Mouse (Mus musculus) hindbrain, embryonic 13.5 days (tissue): ENCODE results near the gene Igfbp2. TPM values are rescaled to one million over a fixed set of nuclear protein-coding genes. Genes with fewer than 3 reads are reported as not detected.

ENCODE experiments used
- ATAC-seq: fragments of 200-750 bp; cut with Nextera tagmentation; 2 replicates; pipeline ENCODE4 v1.8.0; 2017; ENCODE audit warnings: moderate TSS enrichment; ENCODE audit not compliant: low FRiP score
- H3K27ac ChIP-seq: fragments of 300-500 bp; sonication (generic); 2 replicates; pipeline ENCODE4 v1.5.1; 2015; ENCODE audit warnings: inconsistent platforms, mild to moderate bottlenecking, moderate library complexity
- H3K27me3 ChIP-seq: fragments of 300-500 bp; sonication (generic); 2 replicates; pipeline ENCODE4 v1.6.1; 2015; ENCODE audit warnings: mild to moderate bottlenecking, inconsistent platforms
- H3K36me3 ChIP-seq: fragments of 300-500 bp; sonication (generic); 2 replicates; pipeline ENCODE4 v1.6.1; 2015; ENCODE audit warnings: mild to moderate bottlenecking, inconsistent platforms
- H3K4me1 ChIP-seq: fragments of 300-500 bp; sonication (generic); replicated peaks from 2 replicates; pipeline ENCODE4 v1.6.1; 2015; ENCODE audit warnings: inconsistent platforms
- H3K4me2 ChIP-seq: fragments of 300-500 bp; sonication (generic); 2 replicates; pipeline ENCODE4 v1.6.1; 2015; ENCODE audit warnings: inconsistent platforms, mild to moderate bottlenecking, moderate library complexity
- H3K4me3 ChIP-seq: fragments of 300-500 bp; sonication (generic); 2 replicates; pipeline ENCODE4 v1.5.1; 2015; ENCODE audit warnings: mild to moderate bottlenecking, inconsistent platforms
- H3K9ac ChIP-seq: fragments of 300-500 bp; sonication (generic); 2 replicates; pipeline ENCODE4 v1.6.1; 2015; ENCODE audit warnings: mild to moderate bottlenecking, inconsistent platforms
- H3K9me3 ChIP-seq: fragments of 300-500 bp; sonication (generic); 2 replicates; pipeline ENCODE4 v1.6.1; 2016; ENCODE audit warnings: inconsistent platforms
- WGBS: fragments of 180-500 bp; shearing (Covaris S2); methylation state at CpG from one replicate; pipeline ENCODE4 v1.1.7; 2015; 5-methylcytosine and 5-hydroxymethylcytosine counted together
- polyA plus RNA-seq: library from polyadenylated mRNA; unstranded; fragments of >200 nt; fragmentation: Nextera tagmentation; extraction: Ambion mirVana; gene quantifications from 2 replicates; pipeline ENCODE4 v1.2.1, GENCODE M21; 2015

Gene Igfbp2
- polyA plus RNA-seq, 1 experiment from 2014 or later, result 465 TPM

GRCm38 (mm10) chr1:72839356-72839755 lies 15.1 kb downstream of the Igfbp2 start:
- Histone ChIP-seq H3K9ac (no peak overlapping the region), H3K27ac (no peak overlapping the region), H3K9me3 (no peaks in the 10 kb centered on the region), H3K36me3 (peaks cover 16% of the 10 kb centered on the region), H3K4me3 (no peak overlapping the region), H3K4me1 (peaks cover 4% of the 10 kb centered on the region; the same call in 1 of the 2 replicates), H3K4me2 (no peak overlapping the region), H3K27me3 (no peaks in the 10 kb centered on the region)
- 80% methylated on average over 8 of the region's 8 CpGs for WGBS
- no peak for ATAC-seq

GRCm38 (mm10) chr1:72839791-72840190 lies 15.5 kb downstream of the Igfbp2 start:
- Histone ChIP-seq H3K36me3 (peaks cover 16% of the 10 kb centered on the region), H3K9me3 (no peaks in the 10 kb centered on the region), H3K4me3 (no peak overlapping the region), H3K4me2 (no peak overlapping the region), H3K9ac (no peak overlapping the region), H3K4me1 (peaks cover 4% of the 10 kb centered on the region; the same call in 1 of the 2 replicates), H3K27me3 (no peaks in the 10 kb centered on the region), H3K27ac (no peak overlapping the region)
- no peak for ATAC-seq
- WGBS, result 86% methylated on average over 7 of the region's 7 CpGs

GRCm38 (mm10) chr1:72842666-72843459 lies 18.6 kb downstream of the Igfbp2 start:
- no peaks in the 10 kb centered on the region for H3K4me1 ChIP-seq
- H3K9ac ChIP-seq, result no peak overlapping the region
- H3K36me3 ChIP-seq, result peaks cover 5% of the 10 kb centered on the region
- H3K9me3 ChIP-seq, result no peaks in the 10 kb centered on the region
- H3K27ac ChIP-seq, result no peak overlapping the region
- no peak overlapping the region for H3K4me3 ChIP-seq
- no peak overlapping the region for H3K4me2 ChIP-seq
- no peak for ATAC-seq
- WGBS, result 89% methylated on average over 18 of the region's 18 CpGs
- no peaks in the 10 kb centered on the region for H3K27me3 ChIP-seq

GRCm38 (mm10) chr1:72844675-72845074 lies 20.4 kb downstream of the Igfbp2 start:
- peaks cover 19% of the 10 kb centered on the region for H3K36me3 ChIP-seq
- H3K9me3 ChIP-seq, result no peaks in the 10 kb centered on the region
- ATAC-seq, result no peak
- H3K9ac ChIP-seq, result no peak overlapping the region
- 96% methylated on average over 6 of the region's 6 CpGs for WGBS
- no peak overlapping the region for H3K27ac ChIP-seq
- H3K4me1 ChIP-seq, result no peaks in the 10 kb centered on the region
- no peaks in the 10 kb centered on the region for H3K27me3 ChIP-seq
- no peak overlapping the region for H3K4me2 ChIP-seq
- H3K4me3 ChIP-seq, result no peak overlapping the region

- peaks cover 44% of the 10 kb centered on the region for H3K36me3 ChIP-seq
- ATAC-seq, result no peak
Observed at GRCm38 (mm10) chr1:72847849-72848380, 23.6 kb downstream of the Igfbp2 start.

GRCm38 (mm10) chr1:72849037-72849436 lies 24.7 kb downstream of the Igfbp2 start:
- Histone ChIP-seq H3K9ac (no peak overlapping the region), H3K4me3 (no peak overlapping the region), H3K4me2 (no peak overlapping the region), H3K4me1 (peaks cover 3% of the 10 kb centered on the region; the same call in 1 of the 2 replicates), H3K9me3 (no peaks in the 10 kb centered on the region), H3K27me3 (no peaks in the 10 kb centered on the region), H3K36me3 (peaks cover 43% of the 10 kb centered on the region), H3K27ac (no peak overlapping the region)
- 93% methylated on average over 8 of the region's 8 CpGs for WGBS
- no peak for ATAC-seq

More at GRCm38 (mm10) chr1:72847849-72848380, 23.6 kb downstream of the Igfbp2 start:
- Histone ChIP-seq H3K4me2 (no peak overlapping the region), H3K4me1 (no peaks in the 10 kb centered on the region), H3K4me3 (no peak overlapping the region), H3K27me3 (no peaks in the 10 kb centered on the region), H3K9ac (no peak overlapping the region), H3K9me3 (no peaks in the 10 kb centered on the region), H3K27ac (no peak overlapping the region)
- 92% methylated on average over 4 of the region's 4 CpGs for WGBS

- no peaks in the 10 kb centered on the region for H3K27me3 ChIP-seq
- H3K4me2 ChIP-seq, result no peak overlapping the region
- no peak overlapping the region for H3K9ac ChIP-seq
- 90% methylated on average over 1 of the region's 1 CpGs for WGBS
- peaks cover 38% of the 10 kb centered on the region for H3K36me3 ChIP-seq
- H3K27ac ChIP-seq, result no peak overlapping the region
- peaks cover 17% of the 10 kb centered on the region for H3K4me1 ChIP-seq
- no peak overlapping the region for H3K4me3 ChIP-seq
- no peak for ATAC-seq
- no peaks in the 10 kb centered on the region for H3K9me3 ChIP-seq
Observed at GRCm38 (mm10) chr1:72853759-72854158, 29.5 kb downstream of the Igfbp2 start.

- Histone ChIP-seq H3K36me3 (peaks cover 33% of the 10 kb centered on the region), H3K9me3 (no peaks in the 10 kb centered on the region), H3K9ac (peak overlapping the region; percentile 30; the same call in 1 of the 2 replicates), H3K4me1 (peaks cover 24% of the 10 kb centered on the region), H3K27me3 (no peaks in the 10 kb centered on the region), H3K27ac (no peak overlapping the region), H3K4me3 (no peak overlapping the region), H3K4me2 (no peak overlapping the region)
- 0 out of 2 replicates have a peak, but pooled peaks have one; percentile 44 for ATAC-seq
- 42% methylated on average over 10 of the region's 10 CpGs for WGBS
Observed at GRCm38 (mm10) chr1:72854337-72855237, 30.3 kb downstream of the Igfbp2 start.

- no peak overlapping the region for H3K27ac ChIP-seq
- H3K4me2 ChIP-seq, result no peak overlapping the region
- no peaks in the 10 kb centered on the region for H3K27me3 ChIP-seq
- no peak for ATAC-seq
- no peaks in the 10 kb centered on the region for H3K9me3 ChIP-seq
- H3K36me3 ChIP-seq, result peaks cover 30% of the 10 kb centered on the region
- peaks cover 24% of the 10 kb centered on the region for H3K4me1 ChIP-seq
- WGBS, result 90% methylated on average over 10 of the region's 10 CpGs
- no peak overlapping the region for H3K9ac ChIP-seq
- no peak overlapping the region for H3K4me3 ChIP-seq
Observed at GRCm38 (mm10) chr1:72855729-72856128, 31.4 kb downstream of the Igfbp2 start.

GRCm38 (mm10) chr1:72856209-72856909 lies 32.1 kb downstream of the Igfbp2 start:
- Histone ChIP-seq H3K4me2 (no peak overlapping the region), H3K27ac (no peak overlapping the region), H3K27me3 (no peaks in the 10 kb centered on the region), H3K36me3 (peaks cover 23% of the 10 kb centered on the region), H3K9ac (0 out of 2 replicates have a peak overlapping the region, but pooled peaks have one; percentile 8), H3K4me3 (no peak overlapping the region), H3K9me3 (no peaks in the 10 kb centered on the region), H3K4me1 (peaks cover 24% of the 10 kb centered on the region)
- no peak for ATAC-seq
- 85% methylated on average over 19 of the region's 19 CpGs for WGBS

GRCm38 (mm10) chr1:72857142-72857541 lies 32.8 kb downstream of the Igfbp2 start:
- WGBS, result 83% methylated on average over 7 of the region's 7 CpGs
- no peaks in the 10 kb centered on the region for H3K27me3 ChIP-seq
- 0 out of 2 replicates have a peak overlapping the region, but pooled peaks have one; percentile 23 for H3K27ac ChIP-seq
- no peak overlapping the region for H3K4me2 ChIP-seq
- peaks cover 16% of the 10 kb centered on the region; the same call in 1 of the 2 replicates for H3K36me3 ChIP-seq
- H3K9ac ChIP-seq, result no peak overlapping the region
- H3K9me3 ChIP-seq, result no peaks in the 10 kb centered on the region
- ATAC-seq, result no peak
- no peak overlapping the region for H3K4me3 ChIP-seq
- H3K4me1 ChIP-seq, result peaks cover 24% of the 10 kb centered on the region
